Mouse (Mus musculus): ENCODE measurements around the gene Samsn1.

DNA sequence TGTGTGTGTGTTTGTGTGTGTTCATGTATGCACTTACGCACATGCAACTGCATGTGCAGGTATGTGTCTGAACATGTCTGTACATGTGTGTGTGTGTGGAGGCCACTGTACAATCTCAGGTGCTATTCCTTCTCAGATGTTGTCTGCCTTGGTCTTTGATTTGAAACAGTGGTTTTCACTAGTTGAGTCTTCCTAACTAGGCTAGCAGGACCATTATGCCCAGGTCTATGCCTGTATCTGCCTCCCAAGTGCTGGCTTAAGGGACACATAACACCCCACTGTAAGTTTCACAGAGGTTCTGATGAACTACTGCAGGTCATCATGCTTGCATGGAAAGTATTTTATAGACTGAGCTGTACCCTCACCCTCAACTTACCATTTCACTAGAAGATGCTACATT lies 115.8 kb downstream of the Samsn1 start:
- TF ChIP-seq USF1 (IDR thresholded peaks at IDR 0.05; ENCODE audit: low read depth) = no peak
- TF ChIP-seq CTCF (IDR thresholded peaks at IDR 0.05; ENCODE audit: control insufficient read depth, insufficient read depth, insufficient read length) = no peak
- no peak for TF ChIP-seq CEBPB (IDR thresholded peaks at IDR 0.05; ENCODE audit: low read depth)
- no peak for TF ChIP-seq MYOG (IDR thresholded peaks at IDR 0.05; ENCODE audit: control insufficient read depth, extremely low read depth, insufficient read length)
- TF ChIP-seq MYOD1 (IDR thresholded peaks at IDR 0.05; ENCODE audit: control insufficient read depth, insufficient read length, low read depth) = no peak
- TF ChIP-seq MAX (IDR thresholded peaks at IDR 0.05) = no peak

All from C2C12 (cell line).